Mouse (Mus musculus) midbrain, embryonic 13.5 days (tissue): ENCODE data around the gene N4bp2. TPM values are rescaled to one million over a fixed set of nuclear protein-coding genes. Genes with fewer than 3 reads are reported as not detected.
"Not testable (repeated sequence)": the region's sequence is repeated elsewhere in the genome, so short reads cannot be mapped to it uniquely, and the experiment has no call there.

Source experiments
- ATAC-seq: fragments of 200-750 bp; cut with Nextera tagmentation; 2 replicates; pipeline ENCODE4 v1.8.0; 2017; ENCODE audit warnings: mild to moderate bottlenecking, moderate TSS enrichment, moderate library complexity
- H3K27ac ChIP-seq: fragments of 300-500 bp; sonication (generic); 2 replicates; pipeline ENCODE4 v1.5.1; 2015; ENCODE audit warnings: inconsistent platforms, mild to moderate bottlenecking, moderate library complexity
- H3K27me3 ChIP-seq: fragments of 300-500 bp; sonication (generic); 2 replicates; pipeline ENCODE4 v1.6.1; 2015; ENCODE audit warnings: mild to moderate bottlenecking, inconsistent platforms
- H3K36me3 ChIP-seq: fragments of 300-500 bp; sonication (generic); 2 replicates; pipeline ENCODE4 v1.6.1; 2015; ENCODE audit warnings: mild to moderate bottlenecking, inconsistent platforms
- H3K4me1 ChIP-seq: fragments of 300-500 bp; sonication (generic); replicated peaks from 2 replicates; pipeline ENCODE4 v1.6.1; 2015; ENCODE audit warnings: inconsistent platforms
- H3K4me2 ChIP-seq: fragments of 300-500 bp; sonication (generic); replicated peaks from 2 replicates; pipeline ENCODE4 v1.6.1; 2015; ENCODE audit warnings: moderate library complexity, mild to moderate bottlenecking, inconsistent platforms
- H3K4me3 ChIP-seq: fragments of 300-500 bp; sonication (generic); replicated peaks from 2 replicates; pipeline ENCODE4 v1.5.1; 2015; ENCODE audit warnings: mild to moderate bottlenecking, inconsistent platforms
- H3K9ac ChIP-seq: fragments of 300-500 bp; sonication (generic); replicated peaks from 2 replicates; pipeline ENCODE4 v1.6.1; 2015; ENCODE audit warnings: mild to moderate bottlenecking, inconsistent platforms
- H3K9me3 ChIP-seq: fragments of 300-500 bp; sonication (generic); 2 replicates; pipeline ENCODE4 v1.6.1; 2016; ENCODE audit warnings: mild to moderate bottlenecking, inconsistent platforms
- whole genome bisulfite sequencing: fragments of 180-500 bp; shearing (Covaris S2); methylation state at CpG from one replicate; pipeline ENCODE4 v1.1.7; 2015; 5-methylcytosine and 5-hydroxymethylcytosine counted together
- polyA plus RNA-seq: library from polyadenylated mRNA; unstranded; fragments of >200 nt; fragmentation: Nextera tagmentation; extraction: Ambion mirVana; gene quantifications from 2 replicates; pipeline ENCODE4 v1.2.1, GENCODE M21; 2015

Gene N4bp2
- polyA plus RNA-seq, 1 experiment from 2014 or later = 27.0 TPM

DNA sequence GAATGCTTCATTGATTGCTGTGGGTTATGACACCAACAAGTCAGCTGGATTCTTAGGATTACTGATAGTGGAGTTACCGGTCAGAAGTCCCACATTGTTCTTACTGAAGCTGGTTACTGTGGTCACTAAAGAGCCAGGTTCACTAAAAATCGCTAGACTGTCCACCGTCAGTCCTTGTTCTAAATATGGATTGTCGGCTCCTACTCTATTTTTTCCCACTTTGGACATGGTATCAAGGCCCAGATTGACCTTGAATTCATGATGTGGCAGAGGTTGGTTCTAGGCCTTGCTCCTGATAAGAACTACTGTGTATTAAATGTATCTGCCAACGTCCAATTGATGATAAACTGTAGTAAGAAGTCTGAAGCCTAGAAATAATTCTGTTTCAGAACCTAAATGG, 4.7 kb downstream of the N4bp2 start:
- Histone ChIP-seq H3K9me3 (no peaks in the 10 kb centered on the region), H3K9ac (no peak overlapping the region), H3K36me3 (peaks cover 4% of the 10 kb centered on the region; the same call in 1 of the 2 replicates), H3K27me3 (no peaks in the 10 kb centered on the region), H3K4me2 (no peak overlapping the region), H3K27ac (no peak overlapping the region), H3K4me3 (no peak overlapping the region), H3K4me1 (peaks cover 21% of the 10 kb centered on the region)
- 88% methylated on average over 5 of the region's 5 CpGs for WGBS
- ATAC-seq = no peak

DNA sequence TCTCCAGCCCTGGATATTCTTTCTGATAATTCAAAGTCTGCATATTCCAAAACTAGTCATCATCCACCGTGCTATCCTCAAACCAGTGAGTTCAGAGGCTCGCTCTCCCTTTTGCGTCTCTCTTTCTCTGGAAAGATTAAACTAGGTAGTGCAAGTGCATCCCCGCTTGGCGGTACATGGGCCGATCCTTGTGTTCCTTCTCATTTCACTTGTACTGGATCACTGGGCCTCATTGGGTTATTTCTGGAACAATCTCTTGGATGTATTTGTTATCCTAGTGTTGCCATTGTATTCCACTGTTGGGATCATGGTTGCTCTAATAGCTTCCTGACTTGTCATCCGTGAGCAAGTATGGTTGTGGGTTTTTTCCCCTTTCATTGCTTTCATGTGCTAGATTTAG, 6.7 kb downstream of the N4bp2 start:
- no peak for ATAC-seq
- WGBS = 93% methylated on average over 7 of the region's 7 CpGs
- no peak overlapping the region for H3K27ac ChIP-seq
- H3K9ac ChIP-seq = no peak overlapping the region
- peaks cover 16% of the 10 kb centered on the region; the same call in 1 of the 2 replicates for H3K36me3 ChIP-seq
- no peaks in the 10 kb centered on the region for H3K9me3 ChIP-seq
- H3K4me2 ChIP-seq = no peak overlapping the region
- H3K27me3 ChIP-seq = no peaks in the 10 kb centered on the region
- no peak overlapping the region for H3K4me3 ChIP-seq
- H3K4me1 ChIP-seq = peaks cover 21% of the 10 kb centered on the region

DNA sequence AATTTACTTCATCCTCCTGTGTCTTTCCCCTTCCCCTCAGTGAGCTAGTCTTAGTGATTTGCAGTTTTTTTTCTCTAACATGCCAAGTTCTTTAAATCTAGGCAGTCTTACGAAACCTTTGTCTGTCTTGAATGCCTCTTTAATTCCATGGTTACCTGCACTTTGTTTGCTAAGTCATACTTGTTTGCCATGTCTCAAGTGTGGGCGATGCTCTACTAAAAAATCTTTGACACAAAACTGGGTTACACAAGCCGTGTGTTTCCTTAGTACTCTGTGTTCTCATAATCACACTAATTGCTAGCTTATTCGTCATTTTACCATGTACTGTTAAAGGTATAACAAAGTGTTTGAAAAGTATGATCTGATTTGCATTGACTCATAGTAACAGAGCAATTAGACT, 7.2 kb downstream of the N4bp2 start:
- Histone ChIP-seq H3K9me3 (no peaks in the 10 kb centered on the region), H3K36me3 (peaks cover 19% of the 10 kb centered on the region), H3K4me2 (no peak overlapping the region), H3K27ac (no peak overlapping the region), H3K27me3 (no peaks in the 10 kb centered on the region), H3K9ac (no peak overlapping the region), H3K4me3 (no peak overlapping the region), H3K4me1 (peaks cover 19% of the 10 kb centered on the region)
- ATAC-seq = no peak
- 73% methylated on average over 4 of the region's 4 CpGs for WGBS

DNA sequence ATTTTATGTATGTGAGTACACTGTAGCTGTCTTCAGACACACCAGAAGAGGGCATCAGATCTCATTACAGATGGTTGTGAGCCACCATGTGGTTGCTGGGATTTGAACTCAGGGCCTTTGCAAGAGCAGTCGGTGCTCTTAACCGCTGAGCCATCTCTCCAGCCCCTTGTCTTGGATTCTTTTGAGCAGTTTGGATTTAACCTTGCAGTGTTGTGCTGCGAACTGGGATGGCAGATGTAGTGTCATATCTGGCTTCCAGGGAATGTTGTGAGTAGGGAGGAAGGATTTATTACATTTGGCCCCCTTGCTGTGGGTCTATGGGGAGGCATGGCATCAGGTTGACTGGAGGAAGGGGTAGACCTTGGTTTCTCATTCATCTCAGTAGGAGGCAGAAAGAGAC, 10.6 kb downstream of the N4bp2 start:
- 99% methylated on average over 3 of the region's 3 CpGs for whole genome bisulfite sequencing
- H3K36me3 ChIP-seq = peaks cover 40% of the 10 kb centered on the region
- not testable (repeated sequence) for H3K9me3 ChIP-seq, H3K27me3 ChIP-seq, ATAC-seq, H3K4me3 ChIP-seq, H3K9ac ChIP-seq, H3K4me1 ChIP-seq, H3K4me2 ChIP-seq, H3K27ac ChIP-seq

GRCm38 (mm10) chr5:65776166-65776565, 12.8 kb downstream of the N4bp2 start:
- 87% methylated on average over 4 of the region's 4 CpGs for WGBS

GRCm38 (mm10) chr5:65776907-65777306, 13.6 kb downstream of the N4bp2 start:
- Histone ChIP-seq H3K4me1 (peaks cover 11% of the 10 kb centered on the region; the same call in 1 of the 2 replicates), H3K27me3 (no peaks in the 10 kb centered on the region), H3K4me2 (no peak overlapping the region), H3K27ac (no peak overlapping the region), H3K9me3 (no peaks in the 10 kb centered on the region), H3K4me3 (no peak overlapping the region), H3K36me3 (peaks cover 44% of the 10 kb centered on the region), H3K9ac (no peak overlapping the region)
- 96% methylated on average over 3 of the region's 3 CpGs for WGBS
- no peak for ATAC-seq

More at GRCm38 (mm10) chr5:65776166-65776565, 12.8 kb downstream of the N4bp2 start:
- H3K36me3 ChIP-seq = peaks cover 40% of the 10 kb centered on the region
- H3K27ac ChIP-seq = no peak overlapping the region
- H3K4me3 ChIP-seq = no peak overlapping the region
- H3K27me3 ChIP-seq = no peaks in the 10 kb centered on the region
- no peak for ATAC-seq
- H3K9ac ChIP-seq = no peak overlapping the region
- no peaks in the 10 kb centered on the region for H3K9me3 ChIP-seq
- peaks cover 11% of the 10 kb centered on the region; the same call in 1 of the 2 replicates for H3K4me1 ChIP-seq
- H3K4me2 ChIP-seq = no peak overlapping the region

DNA sequence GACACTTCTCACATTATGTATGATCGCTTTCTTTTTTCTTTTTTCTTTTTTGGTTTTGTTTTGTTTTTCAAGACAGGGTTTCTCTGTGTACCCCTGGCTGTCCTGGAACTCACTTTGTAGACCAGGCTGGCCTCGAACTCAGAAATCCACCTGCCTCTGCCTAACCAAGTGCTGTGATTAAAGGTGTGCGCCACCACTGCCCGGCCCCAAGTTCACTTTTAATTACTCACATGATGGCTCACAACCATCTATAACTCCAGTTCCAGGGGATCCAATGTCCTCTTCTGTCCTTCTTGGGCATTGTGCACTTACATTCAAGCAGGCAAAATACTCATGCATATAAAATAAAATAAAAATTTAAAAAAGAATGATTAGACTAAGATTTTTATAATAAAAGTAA, 15.7 kb downstream of the N4bp2 start:
- ATAC-seq, H3K27me3 ChIP-seq, H3K9me3 ChIP-seq, H3K9ac ChIP-seq, H3K4me2 ChIP-seq, H3K27ac ChIP-seq, H3K4me3 ChIP-seq: not testable (repeated sequence)
- WGBS = 94% methylated on average over 4 of the region's 4 CpGs
- peaks cover 11% of the 10 kb centered on the region; the same call in 1 of the 2 replicates for H3K4me1 ChIP-seq
- peaks cover 46% of the 10 kb centered on the region for H3K36me3 ChIP-seq

DNA sequence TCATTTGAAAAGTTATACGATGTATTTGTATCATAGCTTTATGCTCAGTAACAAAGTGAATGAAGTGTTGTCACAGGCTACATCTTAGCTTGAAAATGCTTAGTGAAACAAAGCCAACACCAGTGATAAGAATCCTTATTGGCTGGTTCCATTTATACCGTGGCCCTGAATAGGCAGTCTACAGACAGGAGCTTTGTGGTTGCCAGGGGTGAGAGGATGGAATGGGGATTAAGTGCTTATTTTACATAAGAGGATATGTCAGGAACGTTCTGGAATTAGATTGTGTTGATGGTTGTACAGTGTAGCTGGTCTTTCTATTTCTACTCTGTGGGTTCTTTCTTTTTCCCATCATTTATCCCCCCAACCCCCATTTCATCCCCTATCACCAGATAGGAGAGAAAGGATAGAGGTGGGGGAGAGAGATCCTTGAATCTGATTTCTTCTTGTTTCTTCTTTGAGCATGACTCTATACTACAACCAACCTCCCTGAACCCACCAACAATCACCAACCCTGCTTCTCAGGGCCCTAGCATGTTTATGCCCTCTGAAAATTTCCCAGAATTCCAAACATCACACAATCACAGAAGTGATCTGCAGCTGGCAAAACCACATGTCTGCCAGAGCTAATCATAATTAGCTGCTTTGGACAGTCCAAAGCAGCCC, 16.2 kb downstream of the N4bp2 start:
- no peaks in the 10 kb centered on the region for H3K27me3 ChIP-seq
- H3K9me3 ChIP-seq = no peaks in the 10 kb centered on the region
- no peak overlapping the region for H3K4me3 ChIP-seq
- peak; percentile 82 for ATAC-seq
- no peak overlapping the region for H3K4me2 ChIP-seq
- H3K4me1 ChIP-seq = peaks cover 11% of the 10 kb centered on the region; the same call in 1 of the 2 replicates
- no peak overlapping the region for H3K9ac ChIP-seq
- WGBS = 13% methylated on average over 3 of the region's 3 CpGs
- H3K36me3 ChIP-seq = peaks cover 44% of the 10 kb centered on the region
- H3K27ac ChIP-seq = peak overlapping the region; percentile 56

DNA sequence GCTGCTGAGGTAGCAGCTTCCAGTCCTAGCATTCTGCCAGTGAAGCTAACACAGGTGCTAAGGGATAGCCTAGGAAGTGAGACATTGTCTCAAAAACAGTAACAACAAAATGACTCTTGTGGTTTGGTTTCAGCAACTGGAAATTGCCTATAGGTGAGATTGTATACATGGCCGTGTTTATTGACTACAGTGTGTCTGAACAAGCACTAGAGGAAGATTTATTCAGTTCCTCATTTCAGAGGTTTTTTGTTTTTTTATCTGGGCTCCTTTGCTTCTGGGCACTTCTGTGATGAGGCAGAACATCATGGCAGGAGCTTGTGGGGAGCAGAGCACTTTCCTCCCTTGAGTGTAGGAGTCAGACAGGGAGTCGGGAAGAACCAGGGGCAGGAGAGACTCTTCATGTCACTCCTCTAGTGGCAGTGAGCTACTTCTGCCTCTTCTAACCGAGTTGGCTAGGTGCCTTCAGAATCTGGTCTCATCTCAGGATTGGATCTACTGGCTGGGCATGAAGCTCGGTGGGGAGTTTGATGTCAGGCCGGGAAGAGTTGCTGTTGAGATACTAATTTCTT, 17.9 kb downstream of the N4bp2 start:
- peaks cover 11% of the 10 kb centered on the region; the same call in 1 of the 2 replicates for H3K4me1 ChIP-seq
- no peaks in the 10 kb centered on the region for H3K27me3 ChIP-seq
- H3K9me3 ChIP-seq = no peaks in the 10 kb centered on the region
- no peak overlapping the region for H3K4me3 ChIP-seq
- 85% methylated on average over 5 of the region's 5 CpGs for WGBS
- H3K9ac ChIP-seq = no peak overlapping the region
- no peak overlapping the region for H3K27ac ChIP-seq
- no peak overlapping the region for H3K4me2 ChIP-seq
- H3K36me3 ChIP-seq = peaks cover 34% of the 10 kb centered on the region
- no peak for ATAC-seq

DNA sequence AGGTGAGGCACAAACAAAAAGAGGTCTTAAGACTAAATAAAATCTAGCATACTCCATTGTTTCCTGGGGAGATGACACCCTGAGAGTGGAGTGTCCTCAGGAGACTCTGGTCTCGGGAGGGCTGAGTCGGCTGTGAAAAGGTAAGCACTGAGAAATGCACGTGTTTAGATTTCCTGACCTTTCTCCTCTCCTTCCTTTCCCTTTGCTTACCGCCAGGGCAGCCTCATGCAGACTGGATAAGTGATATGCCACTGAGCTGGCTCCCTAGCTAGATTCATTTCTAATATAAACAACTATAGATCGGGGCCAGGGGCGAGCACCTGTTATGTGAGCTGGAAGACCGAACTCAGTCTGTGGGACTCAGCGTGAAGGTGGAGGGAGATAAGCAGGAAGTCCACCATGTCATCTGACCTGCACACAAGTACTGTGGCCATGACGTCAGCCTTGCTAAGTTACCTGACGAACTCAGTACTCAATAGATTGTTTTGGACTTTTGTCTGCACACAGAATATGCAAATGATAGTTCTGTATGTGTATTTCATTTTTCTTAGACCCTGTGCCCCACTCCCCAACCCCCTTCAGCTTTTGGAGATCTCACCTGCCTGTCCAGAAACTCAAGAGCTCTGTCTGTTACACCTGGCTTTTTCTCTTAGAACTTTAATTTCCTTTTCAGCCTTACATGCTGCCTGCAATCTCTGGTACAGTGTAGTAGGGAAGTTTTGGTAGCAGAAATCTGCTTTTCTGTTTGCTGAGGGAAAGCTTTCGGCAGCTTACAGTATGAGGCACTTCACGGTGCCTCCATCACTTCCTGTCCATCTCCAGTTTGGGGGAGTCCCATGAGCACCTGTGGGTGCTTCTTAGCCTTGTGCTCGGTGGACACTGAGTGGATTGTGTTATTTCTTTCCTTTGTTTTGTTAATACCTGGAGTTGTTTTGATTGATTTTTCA, 18.7 kb downstream of the N4bp2 start:
- no peak overlapping the region for H3K27ac ChIP-seq
- no peak for ATAC-seq
- H3K9me3 ChIP-seq = no peaks in the 10 kb centered on the region
- no peaks in the 10 kb centered on the region for H3K27me3 ChIP-seq
- H3K4me1 ChIP-seq = peaks cover 11% of the 10 kb centered on the region; the same call in 1 of the 2 replicates
- H3K36me3 ChIP-seq = peaks cover 26% of the 10 kb centered on the region
- no peak overlapping the region for H3K4me3 ChIP-seq
- no peak overlapping the region for H3K9ac ChIP-seq
- H3K4me2 ChIP-seq = no peak overlapping the region
- WGBS = 91% methylated on average over 13 of the region's 13 CpGs

- no peak for ATAC-seq
Measured at GRCm38 (mm10) chr5:65790604-65791225, 27.4 kb downstream of the N4bp2 start.

More at GRCm38 (mm10) chr5:65790604-65791225, 27.4 kb downstream of the N4bp2 start:
- H3K4me3 ChIP-seq = no peak overlapping the region
- no peaks in the 10 kb centered on the region for H3K9me3 ChIP-seq
- no peak overlapping the region for H3K27ac ChIP-seq
- H3K27me3 ChIP-seq = no peaks in the 10 kb centered on the region
- H3K36me3 ChIP-seq = peaks cover 38% of the 10 kb centered on the region
- H3K4me1 ChIP-seq = 0 out of 2 replicates have a peak, but pooled peaks cover 3% of the 10 kb centered on the region
- no peak overlapping the region for H3K9ac ChIP-seq
- 80% methylated on average over 16 of the region's 16 CpGs for WGBS
- no peak overlapping the region for H3K4me2 ChIP-seq
